Mouse (Mus musculus) limb, embryonic 10.5 days (tissue): ENCODE measurements around the gene Zfp119b. TPM values are rescaled to one million over a fixed set of nuclear protein-coding genes. Genes with fewer than 3 reads are reported as not detected.
"Not testable (repeated sequence)": the region's sequence is repeated elsewhere in the genome, so short reads cannot be mapped to it uniquely, and the experiment has no call there.

Source experiments
- DNase-seq: peaks from one replicate; pipeline ENCODE4 v3.0.0-alpha.2; 2017; ENCODE audit warnings: low spot score
- H3K27ac ChIP-seq: fragments of 300-500 bp; sonication (generic); 2 replicates; pipeline ENCODE4 v1.5.1; 2016; ENCODE audit warnings: mild to moderate bottlenecking
- H3K27me3 ChIP-seq: fragments of 300-500 bp; sonication (generic); 2 replicates; pipeline ENCODE4 v1.6.1; 2016; ENCODE audit warnings: low read depth, mild to moderate bottlenecking; ENCODE audit not compliant: poor library complexity, severe bottlenecking
- H3K36me3 ChIP-seq: fragments of 300-500 bp; sonication (generic); 2 replicates; pipeline ENCODE4 v1.6.1; 2016; ENCODE audit warnings: mild to moderate bottlenecking, moderate library complexity
- H3K4me1 ChIP-seq: fragments of 300-500 bp; sonication (generic); 2 replicates; pipeline ENCODE4 v1.6.1; 2016
- H3K4me3 ChIP-seq: fragments of 300-500 bp; sonication (generic); 2 replicates; pipeline ENCODE4 v1.5.1; 2016; ENCODE audit warnings: mild to moderate bottlenecking, moderate library complexity
- H3K9me3 ChIP-seq: fragments of 300-500 bp; sonication (generic); replicated peaks from 2 replicates; pipeline ENCODE4 v1.6.1; 2016; ENCODE audit warnings: mild to moderate bottlenecking
- WGBS: fragments of 180-500 bp; shearing (Covaris S2); methylation state at CpG from one replicate; pipeline ENCODE4 v1.1.7; 2016; 5-methylcytosine and 5-hydroxymethylcytosine counted together
- polyA plus RNA-seq: library from polyadenylated mRNA; unstranded; fragments of >200 nt; fragmentation: Nextera tagmentation; extraction: Ambion mirVana; gene quantifications from 2 replicates; pipeline ENCODE4 v1.2.1, GENCODE M21; 2016

The Zfp119b gene
- polyA plus RNA-seq, 1 experiment from 2014 or later: 5.0 TPM

GRCm38 (mm10) chr17:55953751-55954150 is 4.5 kb upstream of the Zfp119b start:
- no peak for DNase-seq
- H3K27me3 ChIP-seq: peaks cover 18% of the 10 kb centered on the region
- H3K4me3 ChIP-seq: no peak overlapping the region
- H3K27ac ChIP-seq: no peak overlapping the region
- no peaks in the 10 kb centered on the region for H3K36me3 ChIP-seq
- H3K4me1 ChIP-seq: peaks cover 23% of the 10 kb centered on the region
- WGBS: 87% methylated on average over 6 of the region's 6 CpGs
- no peaks in the 10 kb centered on the region for H3K9me3 ChIP-seq

DNA sequence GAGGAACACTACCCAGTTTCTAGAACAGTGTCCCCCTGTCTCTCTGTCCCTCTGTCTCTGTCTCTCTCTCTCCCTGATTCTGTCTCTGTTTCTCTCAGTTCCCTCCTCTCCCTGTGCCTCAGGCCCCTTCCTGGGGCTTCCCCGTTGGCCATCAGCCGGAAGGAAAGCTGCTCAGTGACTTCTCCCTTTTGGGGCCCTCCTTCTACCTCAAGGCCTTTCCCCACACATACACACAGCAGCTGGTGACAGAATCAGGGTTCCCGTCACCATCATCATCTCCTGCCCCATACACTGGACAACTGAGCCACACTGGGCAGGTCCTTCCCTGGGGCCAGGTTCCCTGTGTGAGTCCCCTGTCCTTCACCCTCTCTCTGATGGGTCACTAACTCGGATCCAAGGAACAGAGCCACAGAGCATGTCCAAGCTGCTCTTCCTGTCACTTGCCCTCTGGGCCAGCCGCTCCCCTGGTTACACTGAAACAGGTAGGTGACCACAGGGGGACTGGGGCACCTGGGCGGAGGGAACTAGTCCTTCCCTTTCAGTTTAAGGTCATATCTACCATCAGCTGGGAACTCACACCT is 3.2 kb upstream of the Zfp119b start, which contains the start of gene Ebi3:
Ebi3 (plus strand) TSS at position 194 of the 581 bp plus-strand sequence.
- Histone ChIP-seq H3K4me1 (peaks cover 14% of the 10 kb centered on the region), H3K4me3 (no peak within 1 kb of the TSS), H3K27me3 (peaks cover 18% of the 10 kb centered on the region), H3K27ac (no peak within 1 kb of the TSS), H3K9me3 (no peaks in the 10 kb centered on the region), H3K36me3 (no peaks in the 10 kb centered on the region)
- no peak for DNase-seq
- 75% methylated on average over 6 of the region's 6 CpGs for WGBS

DNA sequence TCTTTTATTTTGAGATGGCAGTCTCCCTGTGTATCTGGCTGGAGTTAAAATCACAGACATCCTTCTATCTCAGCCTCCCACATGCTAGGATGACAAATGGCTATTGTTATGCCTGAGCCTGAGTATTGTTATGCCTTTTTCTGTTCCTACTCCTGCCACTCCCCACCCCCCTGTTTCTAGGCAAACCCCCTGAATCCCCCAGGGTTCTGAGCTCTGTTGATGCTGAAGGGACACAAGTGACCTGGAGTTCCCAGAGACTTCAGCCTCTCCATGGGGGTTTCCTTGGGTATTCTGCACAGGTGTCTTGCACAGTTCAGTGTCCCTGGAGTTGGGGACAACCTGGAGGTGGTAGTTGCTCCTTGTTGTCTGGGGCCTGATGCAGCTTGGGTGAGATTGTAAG is 2.7 kb upstream of the Zfp119b start:
- no peak for DNase-seq
- Histone ChIP-seq H3K36me3 (no peaks in the 10 kb centered on the region), H3K27me3 (peaks cover 18% of the 10 kb centered on the region), H3K9me3 (no peaks in the 10 kb centered on the region), H3K4me3 (no peak overlapping the region), H3K4me1 (peaks cover 10% of the 10 kb centered on the region), H3K27ac (no peak overlapping the region)

- Histone ChIP-seq H3K36me3 (no peaks in the 10 kb centered on the region), H3K27ac (no peak overlapping the region), H3K4me1 (peaks cover 3% of the 10 kb centered on the region; the same call in 1 of the 2 replicates), H3K4me3 (no peak overlapping the region), H3K27me3 (peaks cover 17% of the 10 kb centered on the region), H3K9me3 (no peaks in the 10 kb centered on the region)
- 77% methylated on average over 9 of the region's 9 CpGs for WGBS
- no peak for DNase-seq
Observed at GRCm38 (mm10) chr17:55950601-55951000, 1.3 kb upstream of the Zfp119b start.

GRCm38 (mm10) chr17:55948647-55949046 is 653 bp downstream of the Zfp119b start:
- no peaks in the 10 kb centered on the region for H3K36me3 ChIP-seq
- H3K27ac ChIP-seq: no peak overlapping the region
- H3K9me3 ChIP-seq: no peaks in the 10 kb centered on the region
- H3K27me3 ChIP-seq: no peaks in the 10 kb centered on the region
- H3K4me1 ChIP-seq: peaks cover 6% of the 10 kb centered on the region
- DNase-seq: no peak
- no peak overlapping the region for H3K4me3 ChIP-seq
- WGBS: 93% methylated on average over 4 of the region's 4 CpGs

- no peak for DNase-seq
- H3K9me3 ChIP-seq: no peaks in the 10 kb centered on the region
- H3K4me1 ChIP-seq: peaks cover 6% of the 10 kb centered on the region
- 31% methylated on average over 5 of the region's 5 CpGs for WGBS
- H3K36me3 ChIP-seq: peaks cover 1% of the 10 kb centered on the region; the same call in 1 of the 2 replicates
- no peaks in the 10 kb centered on the region for H3K27me3 ChIP-seq
- peak overlapping the region; percentile 85; the same call in 1 of the 2 replicates for H3K27ac ChIP-seq
- H3K4me3 ChIP-seq: peak overlapping the region; percentile 60
Observed at GRCm38 (mm10) chr17:55945696-55946095, 3.6 kb downstream of the Zfp119b start.

DNA sequence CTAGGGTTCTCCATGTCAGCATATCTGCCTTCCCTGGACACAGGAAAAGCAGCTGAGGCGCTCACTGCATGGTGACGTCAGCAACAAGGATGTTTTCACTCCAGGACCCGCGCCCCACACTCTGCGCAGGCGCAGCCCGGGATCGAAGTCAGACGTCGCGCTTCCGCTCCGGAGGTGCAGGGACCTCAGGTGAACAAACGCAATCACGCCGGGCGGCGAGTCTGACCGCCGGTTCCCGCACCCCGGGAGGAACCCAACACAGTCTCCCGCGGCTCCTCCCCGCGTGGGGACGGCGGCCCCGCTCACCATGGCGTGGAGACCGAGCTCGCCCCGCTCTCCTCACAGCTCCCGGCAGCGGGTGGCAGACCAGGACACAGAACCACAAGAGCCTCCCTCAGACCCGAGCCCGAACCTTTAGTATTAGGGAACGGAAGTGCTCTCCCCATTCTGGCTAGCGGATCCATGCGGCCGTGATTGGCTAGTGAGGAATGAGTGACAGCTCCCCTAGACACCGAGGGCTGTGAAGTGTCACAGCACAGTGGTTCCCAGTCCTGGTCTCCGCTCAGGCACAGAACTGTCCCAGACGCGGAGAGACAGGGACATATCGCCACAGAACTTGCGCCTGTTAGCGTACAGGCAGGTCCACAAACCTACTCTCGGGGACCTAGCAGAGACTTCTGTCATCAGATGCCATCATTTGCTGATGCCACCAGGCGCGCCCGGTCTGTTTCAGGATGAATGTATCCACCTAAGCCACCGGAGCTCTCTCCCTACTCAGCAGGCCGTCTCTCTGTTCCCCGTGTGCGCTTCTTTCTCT is 4.2 kb downstream of the Zfp119b start:
- H3K27ac ChIP-seq: peak overlapping the region; percentile 85
- H3K27me3 ChIP-seq, H3K36me3 ChIP-seq, H3K9me3 ChIP-seq, H3K4me1 ChIP-seq: not testable (repeated sequence)
- peak overlapping the region; percentile 60 for H3K4me3 ChIP-seq
- DNase-seq: peak; percentile 76
- under 1% methylated on average over 56 of the region's 56 CpGs for WGBS

DNA sequence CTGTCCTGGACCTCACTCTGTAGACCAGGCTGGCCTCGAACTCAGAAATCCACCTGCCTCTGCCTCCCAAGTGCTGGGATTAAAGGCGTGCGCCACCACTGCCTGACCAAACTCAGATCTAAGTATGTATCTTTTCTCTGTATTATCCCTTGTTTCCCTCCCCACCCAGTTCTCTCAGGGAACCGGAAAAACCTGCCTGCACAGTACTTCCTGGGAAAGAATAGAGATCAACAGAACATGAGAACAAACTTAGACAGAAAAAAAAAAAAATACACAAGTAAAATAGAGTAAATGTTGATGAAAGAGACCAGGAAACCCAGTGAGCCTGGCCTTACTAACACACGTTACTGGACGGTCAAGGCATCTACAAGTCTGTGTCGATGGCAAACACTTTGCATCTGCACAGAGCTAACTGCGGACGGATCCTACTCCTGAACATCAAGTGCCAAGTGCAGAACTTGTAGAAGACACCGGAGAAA is 4.9 kb downstream of the Zfp119b start:
- H3K4me3 ChIP-seq: peak overlapping the region; percentile 60
- not testable (repeated sequence) for H3K9me3 ChIP-seq, H3K4me1 ChIP-seq, DNase-seq, H3K27me3 ChIP-seq
- peak overlapping the region; percentile 85; the same call in 1 of the 2 replicates for H3K27ac ChIP-seq
- H3K36me3 ChIP-seq: peaks cover 12% of the 10 kb centered on the region
- 39% methylated on average over 10 of the region's 10 CpGs for WGBS

GRCm38 (mm10) chr17:55933191-55933590 is 16.1 kb downstream of the Zfp119b start:
- peaks cover 3% of the 10 kb centered on the region for H3K36me3 ChIP-seq
- no peak for DNase-seq
- no peak overlapping the region for H3K27ac ChIP-seq
- H3K27me3 ChIP-seq: no peaks in the 10 kb centered on the region
- H3K9me3 ChIP-seq: no peaks in the 10 kb centered on the region; the same call in 1 of the 2 replicates
- H3K4me3 ChIP-seq: no peak overlapping the region
- WGBS: 95% methylated on average over 15 of the region's 15 CpGs
- H3K4me1 ChIP-seq: 0 out of 2 replicates have a peak, but pooled peaks cover 7% of the 10 kb centered on the region

DNA sequence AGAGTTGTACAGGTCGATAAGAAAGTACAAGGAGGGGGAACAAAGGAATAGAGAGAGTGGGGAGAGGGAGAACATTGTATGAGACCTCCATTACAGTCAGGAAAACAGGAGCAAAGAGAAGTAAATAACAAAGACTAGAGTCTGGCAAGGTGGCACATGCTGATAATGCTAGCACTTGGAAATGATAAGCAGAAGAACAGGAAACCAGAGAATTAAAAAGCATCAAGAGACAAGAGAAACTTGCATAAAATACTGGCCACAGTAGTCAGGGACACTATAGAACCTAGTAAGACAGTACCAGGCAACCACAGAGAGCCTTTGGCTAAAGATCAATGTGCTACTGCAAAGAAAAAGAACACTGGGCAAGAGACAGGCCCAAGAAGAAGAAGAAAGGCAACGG is 16.7 kb downstream of the Zfp119b start:
- 63% methylated on average over 2 of the region's 2 CpGs for WGBS
- Histone ChIP-seq H3K27ac (peak overlapping the region; percentile 91), H3K27me3 (no peaks in the 10 kb centered on the region)

GRCm38 (mm10) chr17:55931553-55932502 is 17.5 kb downstream of the Zfp119b start:
- WGBS: 2% methylated on average over 33 of the region's 33 CpGs
- H3K27me3 ChIP-seq: no peaks in the 10 kb centered on the region
- peak overlapping the region; percentile 91 for H3K27ac ChIP-seq
- H3K36me3 ChIP-seq: no peaks in the 10 kb centered on the region
- DNase-seq: peak; percentile 78
- peak overlapping the region; percentile 65 for H3K4me3 ChIP-seq
- H3K9me3 ChIP-seq: no peaks in the 10 kb centered on the region; the same call in 1 of the 2 replicates
- H3K4me1 ChIP-seq: 0 out of 2 replicates have a peak, but pooled peaks cover 7% of the 10 kb centered on the region

More for the DNA sequence above, 16.7 kb downstream of the Zfp119b start:
- no peak for DNase-seq
- Histone ChIP-seq H3K9me3 (no peaks in the 10 kb centered on the region; the same call in 1 of the 2 replicates), H3K4me3 (peak overlapping the region; percentile 65), H3K4me1 (0 out of 2 replicates have a peak, but pooled peaks cover 7% of the 10 kb centered on the region), H3K36me3 (no peaks in the 10 kb centered on the region)

DNA sequence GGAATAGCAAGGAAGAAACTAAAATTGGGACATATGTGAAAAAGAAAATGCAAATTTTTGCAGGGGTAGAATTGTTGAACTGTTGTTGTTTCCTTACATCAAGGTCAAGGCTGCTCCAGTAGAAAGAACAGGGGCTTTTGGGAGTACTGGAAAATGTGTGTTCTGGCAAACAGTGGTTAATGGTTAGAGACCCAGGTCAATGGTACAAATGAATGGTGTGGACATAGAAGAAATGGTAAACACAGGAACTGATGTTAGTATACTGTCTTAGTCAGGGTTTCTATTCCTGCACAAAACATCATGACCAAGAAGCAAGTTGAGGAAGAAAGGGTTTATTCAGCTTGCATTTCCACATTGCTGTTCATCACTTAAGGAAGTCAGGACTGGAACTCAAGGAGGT is 42.6 kb downstream of the Zfp119b start:
- Histone ChIP-seq H3K27me3 (no peaks in the 10 kb centered on the region), H3K4me3 (no peak overlapping the region), H3K27ac (no peak overlapping the region), H3K9me3 (no peaks in the 10 kb centered on the region), H3K36me3 (no peaks in the 10 kb centered on the region), H3K4me1 (no peaks in the 10 kb centered on the region)
- no peak for DNase-seq
